Mouse (Mus musculus): Measurements from ENCODE around the gene Gpc6. TPM values are rescaled to one million over a fixed set of nuclear protein-coding genes. Genes with fewer than 3 reads are reported as not detected.

The Gpc6 gene
- polyA plus RNA-seq, 1 experiment from 2014 or later: 19.3 TPM

DNA sequence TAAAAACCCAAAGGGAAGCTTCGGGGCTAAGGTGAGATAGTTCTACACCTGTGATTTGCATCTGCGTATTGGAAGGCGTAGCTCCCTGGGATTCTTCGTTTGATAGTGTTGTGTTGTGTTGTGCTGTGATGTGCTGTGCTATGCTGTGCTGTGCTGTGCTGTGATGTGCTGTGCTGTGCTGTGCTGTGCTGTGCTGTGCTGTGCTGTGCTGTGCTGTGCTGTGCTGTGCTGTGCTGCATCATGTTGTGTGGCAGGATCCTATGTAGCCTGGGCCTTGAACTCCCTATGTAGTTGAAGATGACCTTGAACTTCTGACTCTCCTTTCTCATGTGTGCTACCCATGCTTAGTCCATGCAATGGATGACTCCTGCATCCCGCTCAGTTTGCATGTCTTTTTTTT, 994.5 kb downstream of the Gpc6 start:
- Histone ChIP-seq H3K4me2 (ENCODE audit: low read length) (no peak overlapping the region), H3K9me3 (ENCODE audit: control insufficient read depth, low read length) (no peaks in the 10 kb centered on the region), H3K36me3 (ENCODE audit: control insufficient read depth, insufficient read depth, low read length) (no peaks in the 10 kb centered on the region), H3K4me1 (ENCODE audit: control insufficient read depth, insufficient read depth, low read depth, low read length) (no peaks in the 10 kb centered on the region), H3K4me3 (ENCODE audit: low read length) (no peak overlapping the region), H3K27me3 (replicated peaks; ENCODE audit: control insufficient read depth, insufficient read depth, low read length) (no peaks in the 10 kb centered on the region), H3K9ac (ENCODE audit: low read depth, low read length) (no peak overlapping the region), H3K27ac (ENCODE audit: low read depth, low read length) (no peak overlapping the region)
- 94% methylated on average over 5 of the region's 5 CpGs for WGBS
- no peak for ATAC-seq

DNA sequence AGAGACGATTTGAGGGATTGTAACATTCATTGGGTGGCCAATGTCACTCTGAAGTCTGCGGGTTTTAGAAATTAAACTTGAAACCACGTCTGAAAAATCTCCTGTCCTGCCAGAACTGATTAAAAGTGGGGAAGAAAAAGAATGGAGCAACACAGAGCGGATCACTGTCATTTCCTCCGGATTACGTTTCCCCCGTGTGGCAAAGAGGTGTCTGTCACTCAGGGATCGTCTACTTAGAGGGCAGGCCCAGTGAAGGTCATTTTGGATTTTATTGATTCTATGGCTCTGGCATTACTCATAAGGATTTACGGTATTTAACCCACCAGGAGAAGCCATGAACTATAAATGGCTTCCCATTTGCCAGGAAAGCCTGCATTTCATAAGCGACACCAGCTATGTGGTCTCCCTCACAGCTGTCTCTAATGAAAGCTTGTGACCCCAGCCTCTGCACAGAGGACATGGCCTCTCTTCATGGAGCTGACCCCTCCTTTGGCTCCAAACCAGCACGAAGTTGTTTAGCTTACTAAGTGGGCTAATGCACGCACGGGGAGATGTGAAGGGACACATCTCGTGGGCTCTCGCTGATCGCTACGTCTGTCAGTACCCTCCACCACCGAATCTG, 996.4 kb downstream of the Gpc6 start:
- Histone ChIP-seq H3K4me1 (ENCODE audit: control insufficient read depth, insufficient read depth, low read depth, low read length) (no peaks in the 10 kb centered on the region), H3K4me2 (ENCODE audit: low read length) (no peak overlapping the region), H3K9ac (ENCODE audit: low read depth, low read length) (no peak overlapping the region), H3K36me3 (ENCODE audit: control insufficient read depth, insufficient read depth, low read length) (no peaks in the 10 kb centered on the region), H3K27me3 (replicated peaks; ENCODE audit: control insufficient read depth, insufficient read depth, low read length) (no peaks in the 10 kb centered on the region), H3K27ac (ENCODE audit: low read depth, low read length) (no peak overlapping the region), H3K9me3 (ENCODE audit: control insufficient read depth, low read length) (no peaks in the 10 kb centered on the region), H3K4me3 (ENCODE audit: low read length) (no peak overlapping the region)
- ATAC-seq: no peak
- 63% methylated on average over 18 of the region's 18 CpGs for WGBS

DNA sequence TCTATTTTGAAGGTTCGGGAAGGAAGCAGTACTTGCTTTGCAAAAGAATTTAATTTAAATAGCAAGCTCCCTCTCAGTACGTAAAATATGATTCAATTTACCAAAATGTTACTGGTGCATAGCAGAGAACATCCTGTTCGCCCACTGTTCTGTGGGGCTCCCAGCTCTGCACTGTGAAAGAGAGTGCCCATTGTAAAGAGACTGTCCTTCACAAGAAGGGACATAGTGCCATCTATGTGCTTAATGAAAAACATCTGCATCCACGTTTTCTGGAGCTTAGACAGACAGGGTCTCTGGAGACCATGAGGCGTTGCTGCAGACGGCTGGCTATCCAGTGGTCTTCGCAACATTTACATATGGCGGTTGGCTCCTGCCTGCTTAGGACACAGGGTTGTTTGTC, 998.6 kb downstream of the Gpc6 start:
- Histone ChIP-seq H3K9ac (ENCODE audit: low read depth, low read length) (no peak overlapping the region), H3K27me3 (replicated peaks; ENCODE audit: control insufficient read depth, insufficient read depth, low read length) (no peaks in the 10 kb centered on the region), H3K4me1 (ENCODE audit: control insufficient read depth, insufficient read depth, low read depth, low read length) (no peaks in the 10 kb centered on the region), H3K36me3 (ENCODE audit: control insufficient read depth, insufficient read depth, low read length) (no peaks in the 10 kb centered on the region), H3K4me3 (ENCODE audit: low read length) (no peak overlapping the region), H3K9me3 (ENCODE audit: control insufficient read depth, low read length) (no peaks in the 10 kb centered on the region), H3K4me2 (ENCODE audit: low read length) (no peak overlapping the region), H3K27ac (ENCODE audit: low read depth, low read length) (no peak overlapping the region)
- WGBS: 62% methylated on average over 8 of the region's 8 CpGs
- ATAC-seq: 0 out of 2 replicates have a peak, but pooled peaks have one; percentile 65

DNA sequence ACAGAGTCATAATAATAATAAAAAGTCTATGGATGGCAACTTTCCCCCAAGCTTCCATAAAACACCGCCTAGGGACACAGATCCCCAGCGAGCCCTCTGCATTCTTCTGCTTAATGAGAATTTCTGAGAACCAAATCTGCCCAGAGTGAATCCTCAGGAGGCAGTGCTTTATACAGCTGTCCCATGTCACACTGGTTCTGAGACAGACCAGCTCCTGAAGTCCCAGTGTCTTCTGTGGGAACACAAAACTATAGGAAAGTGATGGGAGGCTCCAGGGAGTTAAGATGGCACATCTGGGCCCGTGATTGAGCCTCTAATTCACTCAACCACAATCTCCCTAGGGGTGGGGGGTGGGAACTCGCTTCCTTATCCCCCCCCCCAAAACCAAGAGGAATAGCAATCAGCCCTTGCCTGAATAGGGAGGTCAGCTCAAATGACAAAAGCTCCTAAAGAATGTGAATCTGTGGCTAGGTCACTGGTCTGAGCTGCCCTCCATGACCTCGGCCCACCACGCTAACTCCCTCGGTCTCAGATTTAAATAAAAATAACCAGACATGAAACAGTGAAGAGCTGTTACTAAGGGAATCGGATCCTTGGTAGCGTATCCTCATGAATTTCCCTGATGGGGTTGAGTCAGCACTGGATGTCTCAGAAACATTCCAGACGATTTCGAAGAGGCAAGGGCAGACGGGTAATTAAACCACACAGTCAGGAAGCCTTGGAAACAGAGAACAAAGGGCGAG, 1005.2 kb downstream of the Gpc6 start:
- Histone ChIP-seq H3K27ac (ENCODE audit: low read depth, low read length) (no peak overlapping the region), H3K9ac (ENCODE audit: low read depth, low read length) (no peak overlapping the region), H3K9me3 (ENCODE audit: control insufficient read depth, low read length) (no peaks in the 10 kb centered on the region), H3K4me3 (ENCODE audit: low read length) (no peak overlapping the region), H3K27me3 (replicated peaks; ENCODE audit: control insufficient read depth, insufficient read depth, low read length) (no peaks in the 10 kb centered on the region), H3K4me2 (ENCODE audit: low read length) (0 out of 2 replicates have a peak overlapping the region, but pooled peaks have one; percentile 11), H3K4me1 (ENCODE audit: control insufficient read depth, insufficient read depth, low read depth, low read length) (peaks cover 10% of the 10 kb centered on the region), H3K36me3 (ENCODE audit: control insufficient read depth, insufficient read depth, low read length) (no peaks in the 10 kb centered on the region)
- peak; percentile 42; the same call in 1 of the 2 replicates for ATAC-seq
- WGBS: 10% methylated on average over 13 of the region's 13 CpGs

DNA sequence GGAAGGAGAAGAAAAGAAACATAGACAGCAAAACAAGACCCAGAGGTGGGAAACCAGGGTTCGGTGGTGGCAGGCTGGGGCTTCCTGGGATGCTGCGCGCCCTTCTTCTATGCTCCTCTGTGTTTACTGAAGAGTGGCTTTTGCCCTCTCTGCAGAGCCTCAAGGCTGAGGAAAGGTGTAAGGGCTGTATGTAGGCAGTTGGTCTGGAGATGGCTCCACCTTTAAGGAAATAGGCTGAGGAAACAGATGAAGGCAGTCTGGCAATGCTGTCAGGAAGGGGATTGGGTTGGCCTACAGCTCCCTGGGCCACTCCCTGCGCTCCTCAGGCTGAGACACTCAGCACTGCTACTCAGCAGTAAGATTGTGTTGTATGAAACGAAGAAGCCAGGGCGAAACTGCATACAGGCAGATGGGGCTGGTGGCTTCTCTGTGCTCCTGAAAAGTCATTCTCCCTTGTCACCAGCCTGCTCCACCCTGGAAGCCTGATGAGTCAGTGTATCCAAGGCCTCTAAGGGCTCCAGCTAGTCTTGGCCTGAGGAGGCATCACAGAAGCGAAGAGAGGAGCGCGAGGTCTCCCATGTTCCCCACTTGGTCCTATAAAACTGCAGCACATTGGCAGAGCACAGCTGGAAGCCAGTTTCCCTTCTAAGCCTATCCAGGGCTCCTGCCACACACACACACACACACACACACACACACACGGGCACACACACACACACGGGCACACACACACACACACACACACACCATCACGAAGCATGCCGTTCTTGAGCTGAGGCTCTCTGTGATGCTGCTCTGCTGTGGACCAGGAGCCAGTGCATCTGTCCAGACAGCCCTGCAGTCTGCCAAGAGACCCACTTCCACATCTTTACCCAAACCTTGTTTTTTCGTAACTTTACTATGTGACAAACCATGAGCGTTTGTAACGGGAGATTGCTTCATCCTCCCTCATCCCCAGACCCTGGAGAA, 1006.0 kb downstream of the Gpc6 start:
- WGBS: 42% methylated on average over 16 of the region's 16 CpGs
- Histone ChIP-seq H3K9ac (ENCODE audit: low read depth, low read length) (no peak overlapping the region), H3K27ac (ENCODE audit: low read depth, low read length) (no peak overlapping the region)

DNA sequence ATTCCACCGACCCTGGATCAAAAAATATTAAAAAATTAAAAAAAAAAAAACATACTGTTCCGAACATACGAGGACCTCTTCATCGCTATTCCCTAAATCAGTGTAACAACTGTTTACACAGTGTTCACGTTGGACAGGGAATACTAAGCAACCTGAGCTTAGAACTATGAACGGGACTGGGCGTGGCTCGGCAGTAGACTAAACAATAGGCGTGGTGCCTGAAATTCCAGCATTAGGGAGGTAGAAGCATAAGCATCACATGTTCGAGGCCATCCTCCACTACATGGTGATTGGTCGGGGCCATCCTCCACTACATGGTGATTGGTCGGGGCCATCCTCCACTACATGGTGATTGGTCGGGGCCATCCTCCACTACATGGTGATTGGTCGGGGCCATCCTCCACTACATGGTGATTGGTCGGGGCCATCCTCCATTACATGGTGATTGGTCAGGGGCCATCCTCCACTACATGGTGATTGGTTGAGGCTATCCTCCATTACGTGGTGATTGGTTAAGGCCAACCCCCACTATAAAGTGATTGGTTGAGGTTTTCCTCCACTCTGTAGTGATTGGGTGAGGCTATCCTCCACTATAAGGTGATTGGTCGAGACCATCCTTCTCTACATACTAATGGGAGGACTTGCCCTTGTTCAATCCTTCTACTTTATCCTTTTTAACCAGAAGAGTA, 1007.2 kb downstream of the Gpc6 start:
- Histone ChIP-seq H3K9ac (ENCODE audit: low read depth, low read length) (no peak overlapping the region), H3K9me3 (ENCODE audit: control insufficient read depth, low read length) (no peaks in the 10 kb centered on the region), H3K27ac (ENCODE audit: low read depth, low read length) (no peak overlapping the region), H3K36me3 (ENCODE audit: control insufficient read depth, insufficient read depth, low read length) (no peaks in the 10 kb centered on the region), H3K4me2 (ENCODE audit: low read length) (no peak overlapping the region), H3K4me1 (ENCODE audit: control insufficient read depth, insufficient read depth, low read depth, low read length) (peaks cover 10% of the 10 kb centered on the region), H3K4me3 (ENCODE audit: low read length) (no peak overlapping the region), H3K27me3 (replicated peaks; ENCODE audit: control insufficient read depth, insufficient read depth, low read length) (no peaks in the 10 kb centered on the region)
- WGBS: 93% methylated on average over 16 of the region's 17 CpGs
- no peak for ATAC-seq

More for the DNA sequence above, 1006.0 kb downstream of the Gpc6 start:
- peak; percentile 51; the same call in 1 of the 2 replicates for ATAC-seq
- H3K9me3 ChIP-seq (ENCODE audit: control insufficient read depth, low read length): no peaks in the 10 kb centered on the region
- no peak overlapping the region for H3K4me3 ChIP-seq (ENCODE audit: low read length)
- no peaks in the 10 kb centered on the region for H3K36me3 ChIP-seq (ENCODE audit: control insufficient read depth, insufficient read depth, low read length)
- no peak overlapping the region for H3K4me2 ChIP-seq (ENCODE audit: low read length)
- H3K4me1 ChIP-seq (ENCODE audit: control insufficient read depth, insufficient read depth, low read depth, low read length): peaks cover 10% of the 10 kb centered on the region
- H3K27me3 ChIP-seq (replicated peaks; ENCODE audit: control insufficient read depth, insufficient read depth, low read length): no peaks in the 10 kb centered on the region

DNA sequence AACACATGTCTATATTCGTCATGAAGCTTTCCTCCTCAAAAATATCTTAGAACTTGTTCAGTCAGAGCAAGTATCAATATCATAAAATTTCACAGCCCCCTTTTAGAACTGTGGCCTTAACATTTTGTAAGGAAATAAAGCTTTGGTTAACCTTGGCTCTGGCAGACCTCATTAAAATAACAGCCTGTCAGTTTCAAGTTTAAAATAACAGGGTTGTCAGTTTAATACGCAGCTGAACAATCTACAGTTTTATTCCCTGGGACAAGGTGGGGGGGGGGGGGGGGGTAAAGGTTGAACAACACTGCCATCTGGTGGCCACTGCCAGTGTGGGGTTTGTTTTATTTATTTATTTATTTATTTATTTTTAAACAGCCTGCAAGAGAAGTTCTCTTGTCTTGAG, 1013.4 kb downstream of the Gpc6 start:
- no peak overlapping the region for H3K4me2 ChIP-seq (ENCODE audit: low read length)
- H3K9me3 ChIP-seq (ENCODE audit: control insufficient read depth, low read length): no peaks in the 10 kb centered on the region
- ATAC-seq: no peak
- H3K4me3 ChIP-seq (ENCODE audit: low read length): no peak overlapping the region
- no peaks in the 10 kb centered on the region for H3K27me3 ChIP-seq (replicated peaks; ENCODE audit: control insufficient read depth, insufficient read depth, low read length)
- H3K4me1 ChIP-seq (ENCODE audit: control insufficient read depth, insufficient read depth, low read depth, low read length): no peaks in the 10 kb centered on the region
- no peaks in the 10 kb centered on the region for H3K36me3 ChIP-seq (ENCODE audit: control insufficient read depth, insufficient read depth, low read length)
- H3K27ac ChIP-seq (ENCODE audit: low read depth, low read length): no peak overlapping the region
- 34% methylated on average over 2 of the region's 2 CpGs for WGBS
- no peak overlapping the region for H3K9ac ChIP-seq (ENCODE audit: low read depth, low read length)

DNA sequence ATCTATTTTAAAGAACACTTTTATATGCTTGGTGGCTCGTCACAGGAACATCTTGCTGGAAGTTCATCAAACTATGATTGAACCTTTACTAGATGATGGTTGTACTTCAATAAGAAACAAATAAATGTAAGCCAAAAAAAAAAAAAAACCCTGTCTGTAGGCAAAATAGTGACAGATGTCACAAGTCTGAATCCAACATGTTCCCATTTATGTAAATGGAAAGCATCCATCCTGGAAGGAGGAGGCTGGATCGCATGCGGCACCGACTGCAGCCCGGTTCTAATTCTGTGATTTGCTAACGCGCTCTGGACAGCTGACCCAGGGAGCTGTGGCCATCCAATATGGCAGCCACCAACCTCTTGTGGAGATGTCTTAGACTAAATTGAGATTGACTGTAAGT, 1014.4 kb downstream of the Gpc6 start:
- ATAC-seq: no peak
- no peaks in the 10 kb centered on the region for H3K9me3 ChIP-seq (ENCODE audit: control insufficient read depth, low read length)
- 87% methylated on average over 7 of the region's 7 CpGs for WGBS
- H3K27me3 ChIP-seq (replicated peaks; ENCODE audit: control insufficient read depth, insufficient read depth, low read length): no peaks in the 10 kb centered on the region
- H3K36me3 ChIP-seq (ENCODE audit: control insufficient read depth, insufficient read depth, low read length): no peaks in the 10 kb centered on the region
- no peak overlapping the region for H3K4me3 ChIP-seq (ENCODE audit: low read length)
- H3K27ac ChIP-seq (ENCODE audit: low read depth, low read length): no peak overlapping the region
- H3K4me2 ChIP-seq (ENCODE audit: low read length): no peak overlapping the region
- H3K9ac ChIP-seq (ENCODE audit: low read depth, low read length): no peak overlapping the region
- H3K4me1 ChIP-seq (ENCODE audit: control insufficient read depth, insufficient read depth, low read depth, low read length): no peaks in the 10 kb centered on the region
